Mouse (Mus musculus) neural tube, embryonic 12.5 days (tissue): Measurements from ENCODE around the gene Vnn3. TPM values are rescaled to one million over a fixed set of nuclear protein-coding genes. Genes with fewer than 3 reads are reported as not detected.

Source experiments
- ATAC-seq: fragments of 200-750 bp; cut with Nextera tagmentation; 2 replicates; pipeline ENCODE4 v1.8.0; 2017; ENCODE audit warnings: low read depth, mild to moderate bottlenecking, moderate TSS enrichment, moderate library complexity; ENCODE audit not compliant: low FRiP score
- H3K27ac ChIP-seq: fragments of 300-500 bp; sonication (generic); 2 replicates; pipeline ENCODE4 v1.5.1; 2016
- H3K27me3 ChIP-seq: fragments of 300-500 bp; sonication (generic); replicated peaks from 2 replicates; pipeline ENCODE4 v1.6.1; 2016; ENCODE audit warnings: mild to moderate bottlenecking
- H3K36me3 ChIP-seq: fragments of 300-500 bp; sonication (generic); 2 replicates; pipeline ENCODE4 v1.6.1; 2016; ENCODE audit warnings: mild to moderate bottlenecking
- H3K4me1 ChIP-seq: fragments of 300-500 bp; sonication (generic); 2 replicates; pipeline ENCODE4 v1.6.1; 2016
- H3K4me2 ChIP-seq: fragments of 300-500 bp; sonication (generic); replicated peaks from 2 replicates; pipeline ENCODE4 v1.6.1; 2016; ENCODE audit warnings: mild to moderate bottlenecking
- H3K4me3 ChIP-seq: fragments of 300-500 bp; sonication (generic); 2 replicates; pipeline ENCODE4 v1.5.1; 2016
- H3K9ac ChIP-seq: fragments of 300-500 bp; sonication (generic); 2 replicates; pipeline ENCODE4 v1.6.1; 2016; ENCODE audit warnings: mild to moderate bottlenecking
- H3K9me3 ChIP-seq: fragments of 300-500 bp; sonication (generic); 2 replicates; pipeline ENCODE4 v1.6.1; 2016; ENCODE audit warnings: mild to moderate bottlenecking
- WGBS: fragments of 180-500 bp; shearing (Covaris S2); methylation state at CpG from one replicate; pipeline ENCODE4 v1.1.7; 2016; 5-methylcytosine and 5-hydroxymethylcytosine counted together
- polyA plus RNA-seq: library from polyadenylated mRNA; unstranded; fragments of >200 nt; fragmentation: Nextera tagmentation; extraction: Ambion mirVana; gene quantifications from 2 replicates; pipeline ENCODE4 v1.2.1, GENCODE M21; 2016

Vnn3 gene
- polyA plus RNA-seq, 1 experiment from 2014 or later = not detected

DNA sequence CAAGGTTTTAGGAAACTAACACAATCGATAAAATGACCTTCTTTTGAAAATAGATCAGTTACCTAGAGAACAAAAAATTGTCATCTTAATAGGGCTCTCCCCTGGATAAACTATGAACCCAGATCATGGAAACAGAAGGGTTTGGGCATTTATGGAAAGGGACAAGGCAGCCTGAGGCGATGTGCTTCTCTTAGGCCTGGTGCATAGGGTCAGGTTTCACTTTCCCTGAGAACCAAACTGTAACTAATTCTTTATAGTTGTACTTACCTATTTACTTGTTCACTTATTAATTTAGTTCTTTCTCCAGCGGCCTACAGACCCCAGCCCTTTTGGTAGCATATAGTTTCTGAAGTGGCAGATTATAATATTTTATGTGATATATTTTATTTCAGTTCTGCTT, 14.1 kb upstream of the Vnn3 start:
- H3K27me3 ChIP-seq = no peaks in the 10 kb centered on the region
- no peak overlapping the region for H3K4me3 ChIP-seq
- no peak for ATAC-seq
- H3K4me2 ChIP-seq = no peak overlapping the region
- no peak overlapping the region for H3K9ac ChIP-seq
- H3K4me1 ChIP-seq = no peaks in the 10 kb centered on the region
- H3K27ac ChIP-seq = no peak overlapping the region
- 83% methylated on average over 3 of the region's 3 CpGs for WGBS
- H3K36me3 ChIP-seq = no peaks in the 10 kb centered on the region
- H3K9me3 ChIP-seq = no peaks in the 10 kb centered on the region

DNA sequence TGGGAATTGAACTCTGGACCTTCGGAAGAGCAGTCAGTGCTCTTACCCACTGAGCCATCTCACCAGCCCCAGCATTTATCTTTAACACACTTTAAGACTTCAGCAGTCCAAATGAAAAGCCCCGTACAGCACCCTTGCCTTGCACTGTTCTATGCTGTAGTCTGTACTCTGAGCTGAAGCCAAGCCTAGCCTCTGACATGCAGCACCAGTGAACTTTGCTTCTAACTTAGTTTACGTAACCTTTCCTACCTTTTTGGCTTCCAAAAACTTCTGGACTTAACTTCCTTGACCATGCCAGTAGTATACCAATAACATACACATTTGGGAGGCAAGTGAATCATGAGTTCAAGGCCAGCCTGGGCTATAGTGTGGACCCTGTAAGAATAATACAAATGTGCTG, 12.4 kb upstream of the Vnn3 start:
- Histone ChIP-seq H3K9ac (no peak overlapping the region), H3K36me3 (no peaks in the 10 kb centered on the region), H3K4me2 (no peak overlapping the region), H3K9me3 (no peaks in the 10 kb centered on the region), H3K27me3 (no peaks in the 10 kb centered on the region), H3K27ac (no peak overlapping the region), H3K4me1 (no peaks in the 10 kb centered on the region), H3K4me3 (no peak overlapping the region)
- WGBS = 95% methylated on average over 3 of the region's 3 CpGs
- ATAC-seq = no peak

GRCm38 (mm10) chr10:23839368-23839767, 11.9 kb upstream of the Vnn3 start:
- Histone ChIP-seq H3K27me3 (no peaks in the 10 kb centered on the region), H3K9me3 (no peaks in the 10 kb centered on the region), H3K36me3 (no peaks in the 10 kb centered on the region), H3K4me2 (no peak overlapping the region), H3K9ac (no peak overlapping the region), H3K4me3 (no peak overlapping the region), H3K27ac (no peak overlapping the region), H3K4me1 (no peaks in the 10 kb centered on the region)
- WGBS = 46% methylated on average over 9 of the region's 9 CpGs
- no peak for ATAC-seq

DNA sequence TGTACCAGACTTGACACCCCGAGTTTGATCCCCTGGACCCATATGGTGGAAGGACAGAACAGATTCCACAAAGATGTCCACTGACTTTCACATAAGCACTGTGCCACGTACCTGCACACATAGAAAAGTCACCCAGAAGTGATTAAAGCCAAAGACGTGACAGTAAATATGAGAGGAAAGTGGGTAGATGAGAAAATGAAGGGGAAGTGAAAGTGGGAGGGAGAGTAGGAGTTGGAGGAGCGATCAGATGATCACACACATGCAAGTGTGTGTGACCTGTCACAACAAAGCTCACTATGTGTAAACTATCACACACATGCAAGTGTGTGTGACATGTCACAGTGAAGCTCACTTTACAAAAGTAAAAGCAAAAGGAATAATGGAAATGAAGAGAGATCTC, 10.8 kb upstream of the Vnn3 start:
- ATAC-seq = no peak
- no peak overlapping the region for H3K4me3 ChIP-seq
- no peaks in the 10 kb centered on the region for H3K4me1 ChIP-seq
- no peak overlapping the region for H3K4me2 ChIP-seq
- no peaks in the 10 kb centered on the region for H3K9me3 ChIP-seq
- H3K27me3 ChIP-seq = no peaks in the 10 kb centered on the region
- no peak overlapping the region for H3K9ac ChIP-seq
- H3K27ac ChIP-seq = no peak overlapping the region
- 83% methylated on average over 4 of the region's 4 CpGs for WGBS
- H3K36me3 ChIP-seq = no peaks in the 10 kb centered on the region

DNA sequence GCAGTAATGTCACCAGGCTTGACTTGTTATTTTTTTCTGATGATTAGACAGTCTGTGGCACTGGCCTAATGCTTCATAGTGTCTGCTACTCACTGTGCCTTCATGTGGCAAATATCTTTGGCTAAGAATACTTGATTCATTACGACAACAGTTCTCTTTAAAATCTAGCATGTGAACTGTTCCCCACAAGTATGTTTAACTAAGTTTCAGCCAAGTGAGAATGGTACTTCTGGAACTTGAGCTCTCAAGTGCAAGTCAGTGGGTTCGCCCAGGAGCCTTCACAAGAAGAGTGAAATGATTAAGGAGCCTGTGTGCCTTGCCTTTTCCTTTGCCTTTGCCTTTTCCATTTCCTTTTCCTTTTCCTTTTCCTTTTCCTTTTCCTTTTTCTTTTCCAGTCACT, 834 bp downstream of the Vnn3 start:
- no peak overlapping the region for H3K9ac ChIP-seq
- H3K9me3 ChIP-seq = no peaks in the 10 kb centered on the region
- H3K4me2 ChIP-seq = no peak overlapping the region
- no peak overlapping the region for H3K27ac ChIP-seq
- H3K27me3 ChIP-seq = no peaks in the 10 kb centered on the region
- no peaks in the 10 kb centered on the region for H3K36me3 ChIP-seq
- ATAC-seq = no peak
- no peaks in the 10 kb centered on the region for H3K4me1 ChIP-seq
- H3K4me3 ChIP-seq = no peak overlapping the region
- 88% methylated on average over 2 of the region's 2 CpGs for WGBS

DNA sequence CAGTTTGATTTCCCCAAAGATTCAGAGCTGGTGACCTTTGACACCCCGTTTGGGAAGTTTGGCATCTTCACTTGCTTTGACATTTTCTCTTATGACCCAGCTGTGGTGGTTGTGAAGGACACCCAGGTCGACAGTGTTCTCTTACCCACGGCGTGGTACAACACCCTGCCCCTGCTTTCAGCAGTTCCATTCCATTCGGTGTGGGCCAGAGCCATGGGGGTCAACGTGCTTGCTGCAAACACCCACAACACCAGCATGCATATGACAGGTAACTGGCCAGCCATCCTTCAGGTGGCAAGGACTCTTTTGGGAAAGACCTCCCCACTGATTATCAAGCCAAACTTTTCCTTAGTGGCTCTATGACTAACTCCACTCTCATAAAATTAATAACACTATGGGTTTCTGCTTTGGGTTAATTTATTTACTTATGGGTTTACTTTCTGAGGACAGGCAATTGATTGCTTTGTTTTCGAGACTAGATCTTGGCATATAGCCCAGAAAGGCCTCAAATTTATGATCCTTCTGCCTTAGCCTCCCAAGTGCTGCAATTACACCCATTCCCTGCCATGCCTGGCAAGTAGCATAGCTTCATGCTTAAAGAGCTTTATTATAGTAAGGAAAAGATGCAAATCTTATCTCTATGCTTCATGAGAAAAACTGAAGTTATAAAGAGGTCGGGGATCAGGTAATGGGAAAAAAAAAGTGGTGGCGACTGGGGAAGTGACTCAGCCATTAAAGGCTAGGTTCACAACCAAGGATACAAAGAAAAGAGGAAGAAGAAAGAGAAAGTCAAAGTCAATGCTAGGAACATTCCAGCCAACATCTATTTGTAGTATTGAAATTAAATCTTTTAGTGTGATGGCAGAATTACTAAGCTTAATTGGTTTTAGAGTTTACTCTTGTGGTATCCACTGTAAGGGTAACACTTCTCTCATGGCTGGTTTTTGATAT, 13.4 kb downstream of the Vnn3 start:
- H3K4me3 ChIP-seq = no peak overlapping the region
- H3K9ac ChIP-seq = no peak overlapping the region
- no peak overlapping the region for H3K27ac ChIP-seq
- H3K27me3 ChIP-seq = no peaks in the 10 kb centered on the region
- WGBS = 83% methylated on average over 9 of the region's 9 CpGs
- no peaks in the 10 kb centered on the region for H3K36me3 ChIP-seq
- no peak overlapping the region for H3K4me2 ChIP-seq
- ATAC-seq = no peak
- peaks cover 7% of the 10 kb centered on the region; the same call in 1 of the 2 replicates for H3K9me3 ChIP-seq
- no peaks in the 10 kb centered on the region for H3K4me1 ChIP-seq

- ATAC-seq = no peak
- Histone ChIP-seq H3K27ac (no peak overlapping the region), H3K4me2 (no peak overlapping the region), H3K9me3 (no peaks in the 10 kb centered on the region), H3K4me1 (no peaks in the 10 kb centered on the region), H3K9ac (no peak overlapping the region), H3K4me3 (no peak overlapping the region), H3K36me3 (no peaks in the 10 kb centered on the region), H3K27me3 (no peaks in the 10 kb centered on the region)
- 92% methylated on average over 6 of the region's 6 CpGs for WGBS
Measured at GRCm38 (mm10) chr10:23880695-23881094, 29.4 kb downstream of the Vnn3 start.

GRCm38 (mm10) chr10:23884910-23885309, 33.6 kb downstream of the Vnn3 start:
- H3K4me2 ChIP-seq = no peak overlapping the region
- no peaks in the 10 kb centered on the region for H3K4me1 ChIP-seq
- no peaks in the 10 kb centered on the region for H3K9me3 ChIP-seq
- H3K27me3 ChIP-seq = no peaks in the 10 kb centered on the region
- no peak overlapping the region for H3K4me3 ChIP-seq
- no peak overlapping the region for H3K27ac ChIP-seq
- H3K9ac ChIP-seq = no peak overlapping the region
- ATAC-seq = no peak
- no peaks in the 10 kb centered on the region for H3K36me3 ChIP-seq
- 92% methylated on average over 1 of the region's 1 CpGs for WGBS

- WGBS = 82% methylated on average over 3 of the region's 3 CpGs
- Histone ChIP-seq H3K9ac (no peak overlapping the region), H3K4me1 (no peaks in the 10 kb centered on the region), H3K4me3 (no peak overlapping the region), H3K27ac (no peak overlapping the region), H3K9me3 (no peaks in the 10 kb centered on the region), H3K27me3 (no peaks in the 10 kb centered on the region), H3K4me2 (no peak overlapping the region), H3K36me3 (no peaks in the 10 kb centered on the region)
- no peak for ATAC-seq
Measured at GRCm38 (mm10) chr10:23886060-23886459, 34.8 kb downstream of the Vnn3 start.

DNA sequence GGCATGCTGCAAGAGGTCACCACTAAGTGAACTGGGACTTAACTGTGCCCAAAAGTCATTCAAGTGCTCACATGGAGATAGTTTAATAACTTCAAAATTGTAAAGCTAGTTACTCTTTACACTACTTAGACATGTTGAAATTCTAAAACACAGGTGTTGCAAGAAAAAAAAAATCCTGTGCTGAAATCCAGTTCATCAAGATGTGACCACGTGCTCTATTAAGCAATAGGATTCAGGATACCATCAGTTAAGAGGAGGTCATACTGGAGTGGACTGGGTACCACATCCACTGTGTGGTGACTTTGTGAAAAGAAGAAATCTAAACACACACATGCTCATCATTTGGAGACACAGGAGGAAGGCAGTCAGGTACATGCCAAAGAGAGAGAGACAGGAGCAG, 41.7 kb downstream of the Vnn3 start:
- WGBS = 92% methylated on average over 1 of the region's 1 CpGs
- Histone ChIP-seq H3K4me1 (no peaks in the 10 kb centered on the region), H3K9ac (no peak overlapping the region), H3K4me2 (no peak overlapping the region), H3K4me3 (no peak overlapping the region), H3K9me3 (no peaks in the 10 kb centered on the region), H3K27me3 (no peaks in the 10 kb centered on the region), H3K36me3 (no peaks in the 10 kb centered on the region), H3K27ac (no peak overlapping the region)
- no peak for ATAC-seq

DNA sequence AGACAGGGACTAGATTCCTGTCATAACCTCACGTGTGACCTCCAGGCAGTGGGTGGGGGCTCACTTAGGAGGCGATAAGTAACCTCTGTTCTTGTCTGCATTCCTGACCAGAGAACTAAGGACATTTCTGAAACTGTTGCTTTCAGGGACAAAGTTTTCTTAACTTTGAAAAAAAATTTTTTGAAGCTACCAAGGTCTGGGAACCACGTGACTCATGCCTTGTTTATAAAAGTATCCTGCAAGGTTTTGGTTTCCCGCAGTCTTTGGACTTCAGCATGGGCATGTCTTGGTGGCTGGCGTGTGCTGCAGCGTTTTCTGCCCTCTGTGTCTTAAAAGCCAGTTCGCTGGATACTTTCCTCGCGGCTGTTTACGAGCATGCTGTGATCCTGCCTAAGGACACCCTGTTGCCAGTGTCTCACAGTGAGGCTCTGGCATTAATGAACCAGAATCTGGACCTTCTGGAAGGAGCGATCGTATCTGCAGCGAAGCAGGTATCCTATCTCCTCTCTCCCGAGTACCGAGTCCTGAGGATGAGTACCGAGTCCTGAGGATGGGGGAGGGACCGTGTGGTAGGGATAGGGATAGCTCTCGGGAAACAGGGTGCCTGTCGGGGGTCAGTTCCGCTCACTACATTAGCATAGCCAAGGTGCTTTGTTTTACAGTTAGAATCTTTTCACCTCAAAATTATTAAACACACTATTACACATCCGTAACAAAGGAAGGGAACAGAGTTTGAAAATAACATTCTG, 43.5 kb downstream of the Vnn3 start, which contains the start of gene Vnn1:
Gene Vnn1, plus strand, starts transcription at position 88 of the 749 bp plus-strand sequence.
- no peaks in the 10 kb centered on the region for H3K27me3 ChIP-seq
- no peaks in the 10 kb centered on the region for H3K4me1 ChIP-seq
- H3K9ac ChIP-seq = no peak within 1 kb of the TSS
- peak within 1 kb of the TSS; percentile 41 for H3K4me2 ChIP-seq
- no peak for ATAC-seq
- WGBS = 42% methylated on average over 21 of the region's 21 CpGs
- H3K4me3 ChIP-seq = no peak within 1 kb of the TSS
- H3K36me3 ChIP-seq = no peaks in the 10 kb centered on the region
- no peak within 1 kb of the TSS for H3K27ac ChIP-seq
- no peaks in the 10 kb centered on the region for H3K9me3 ChIP-seq

DNA sequence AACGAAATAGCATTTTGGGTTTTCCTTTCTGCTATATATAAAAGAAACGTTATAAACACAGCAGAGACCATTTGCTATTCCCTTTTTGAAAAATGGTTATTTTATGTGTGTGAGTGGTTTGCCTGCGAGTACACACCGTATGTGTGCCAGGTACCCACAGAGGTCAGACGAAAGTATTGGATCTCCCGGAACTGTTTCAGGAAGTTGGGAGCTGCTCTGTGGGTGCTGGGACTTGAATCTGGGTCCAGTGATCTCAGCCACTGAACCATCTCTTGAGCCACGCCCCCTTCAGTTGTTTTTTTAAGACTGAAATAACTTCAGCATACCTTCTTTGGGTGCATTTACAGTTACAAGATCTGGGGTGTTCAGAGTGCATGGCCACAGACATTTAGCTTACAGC, 44.1 kb downstream of the Vnn3 start:
- H3K4me1 ChIP-seq = no peaks in the 10 kb centered on the region
- no peak overlapping the region for H3K4me3 ChIP-seq
- H3K27ac ChIP-seq = no peak overlapping the region
- H3K27me3 ChIP-seq = no peaks in the 10 kb centered on the region
- no peak for ATAC-seq
- no peak overlapping the region for H3K4me2 ChIP-seq
- 84% methylated on average over 7 of the region's 7 CpGs for WGBS
- no peaks in the 10 kb centered on the region for H3K9me3 ChIP-seq
- H3K36me3 ChIP-seq = no peaks in the 10 kb centered on the region
- H3K9ac ChIP-seq = no peak overlapping the region
